Mouse (Mus musculus): ENCODE data around the gene Gm17018.

The Gm17018 gene

GRCm38 (mm10) chr19:45622144-45622543 lies 61.7 kb downstream of the Gm17018 start:
- DNase-seq (ENCODE audit: low spot score in 2 of 2), result no peak

- DNase-seq (ENCODE audit: low spot score in 2 of 2), result no peak
Observed at GRCm38 (mm10) chr19:45623710-45624109, 63.3 kb downstream of the Gm17018 start.

GRCm38 (mm10) chr19:45627036-45627435 lies 66.6 kb downstream of the Gm17018 start:
- no peak for DNase-seq (ENCODE audit: low spot score in 2 of 2)

- no peak for DNase-seq (ENCODE audit: low spot score in 2 of 2)
Observed at GRCm38 (mm10) chr19:45628649-45629048, 68.2 kb downstream of the Gm17018 start.

GRCm38 (mm10) chr19:45629219-45629618 lies 68.8 kb downstream of the Gm17018 start:
- DNase-seq (ENCODE audit: low spot score in 2 of 2), result peak in 1 of 2 experiments; percentile 57
